Mouse (Mus musculus) spleen, adult 18-20 months (tissue): ENCODE measurements around the gene Gnptg.
A peak's percentile ranks its signal among the peaks of the same experiment; 100 is the strongest.

Experiments used
- DNase-seq, 2 experiments: peaks; one replicate each; pipeline ENCODE4 v3.0.0; 2022; ENCODE audit warnings: mixed read lengths in 2 of 2

Gnptg gene

DNA sequence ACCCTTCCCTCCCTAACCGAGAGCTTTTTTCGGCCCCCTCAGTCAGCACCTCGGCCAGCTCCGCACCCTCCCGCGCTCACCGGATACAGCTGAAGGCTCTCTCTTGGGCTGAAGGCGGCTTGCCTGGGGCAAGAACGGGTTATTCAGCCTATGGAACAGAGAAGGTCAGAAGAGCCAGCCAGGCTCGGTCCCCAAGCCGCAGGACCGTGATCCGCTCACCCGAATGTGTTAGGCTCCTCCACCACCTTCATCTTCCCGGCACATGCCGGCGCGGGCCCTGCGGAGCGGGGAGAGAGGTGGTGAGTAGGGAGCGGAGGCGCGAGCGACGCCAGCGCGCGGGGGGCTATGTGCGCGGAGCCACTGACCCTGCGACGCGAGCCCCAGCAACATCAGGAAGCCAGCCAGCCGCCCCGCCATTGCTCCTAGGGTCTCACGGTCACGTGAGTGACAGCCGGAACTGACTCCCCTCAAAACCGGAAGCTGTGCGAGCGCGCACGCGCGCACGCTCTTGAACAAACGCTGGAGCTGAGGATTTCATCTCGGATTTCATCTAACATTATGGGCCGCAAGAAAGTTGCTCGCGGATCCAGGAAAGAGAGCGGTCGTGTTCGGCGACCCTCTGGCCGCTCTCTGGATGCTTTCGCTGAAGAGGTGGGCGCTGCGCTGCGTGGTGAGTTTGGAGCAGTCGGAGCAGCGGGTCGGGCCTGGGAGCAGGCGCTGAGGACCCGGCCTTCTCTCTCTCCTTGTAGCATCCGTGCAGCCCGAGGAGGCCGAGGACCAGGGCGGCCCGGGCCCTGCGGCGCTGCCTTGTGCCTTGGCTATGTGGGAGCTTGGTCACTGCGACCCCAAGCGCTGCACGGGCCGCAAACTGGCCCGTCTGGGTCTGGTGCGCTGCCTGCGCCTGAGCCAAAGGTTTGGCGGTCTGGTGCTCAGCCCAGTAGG, at the start of gene Gnptg, which contains the start of gene Tsr3:
TSS of gene Gnptg (minus strand) at position 430 of the 942 bp plus-strand sequence.
TSS of gene Tsr3 (plus strand) at position 476 of the 942 bp plus-strand sequence.
- DNase-seq = peak; percentile 69 to 79

DNA sequence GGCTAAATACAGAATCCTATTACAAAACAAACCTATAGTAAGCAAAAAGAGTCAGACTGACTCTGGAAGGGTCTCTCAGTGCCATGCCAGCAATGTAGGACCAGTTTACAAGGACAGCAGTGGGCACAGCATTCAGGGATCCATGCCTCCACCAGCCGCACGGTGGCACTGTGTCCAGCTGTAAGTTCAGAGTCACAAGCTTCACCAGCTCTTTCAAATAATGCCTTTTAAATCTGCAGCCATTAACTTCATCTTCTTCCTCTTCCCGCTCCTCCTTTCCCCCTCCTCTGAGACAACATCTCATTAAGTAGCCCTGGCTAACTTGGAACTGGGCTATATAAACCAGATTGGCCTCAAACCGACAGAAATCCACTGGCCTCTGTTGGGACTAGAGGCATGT, 48.9 kb upstream of the Gnptg start:
- peak in 1 of 2 experiments; percentile 53 for DNase-seq

DNA sequence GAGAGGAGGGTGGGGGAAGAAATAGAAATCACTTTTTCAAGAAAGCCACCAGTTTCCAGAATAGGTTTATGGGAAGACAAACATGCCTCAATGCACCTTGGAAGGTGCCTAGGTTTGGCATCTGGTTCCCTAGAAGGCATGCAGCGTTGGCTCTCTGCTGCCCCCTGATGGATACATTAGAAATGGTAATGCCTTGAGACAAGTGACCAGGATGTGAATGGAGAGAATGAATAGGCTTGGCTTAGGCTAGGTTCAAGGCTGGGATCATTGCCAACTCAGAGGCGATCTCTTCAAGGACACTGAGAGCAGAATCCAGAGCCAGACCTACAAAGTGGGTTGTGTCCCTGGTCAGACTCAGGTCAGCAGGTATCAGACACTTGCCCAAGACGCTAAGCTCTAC, 45.1 kb upstream of the Gnptg start:
- DNase-seq = peak; percentile 21 to 66

DNA sequence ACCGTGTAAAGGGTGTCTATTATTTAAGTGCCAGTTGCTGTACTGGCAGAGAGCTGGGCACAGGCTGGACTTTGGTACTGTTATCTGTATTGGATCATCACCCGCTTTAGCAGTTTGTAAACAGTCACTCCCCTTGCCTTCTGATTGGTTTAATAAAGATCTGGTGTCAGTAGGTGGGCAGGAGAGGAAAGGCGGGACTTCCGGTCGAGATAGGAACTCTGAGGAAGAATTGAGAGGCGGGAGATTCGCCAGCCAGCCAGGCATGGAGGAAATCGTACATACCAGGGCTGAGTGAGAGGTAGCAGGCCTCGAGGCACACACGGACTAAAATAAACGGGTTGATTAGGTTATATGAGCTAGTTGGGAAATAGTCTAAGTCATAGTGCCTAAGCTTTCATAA, 42.2 kb upstream of the Gnptg start:
- peak; percentile 26 to 45 for DNase-seq

DNA sequence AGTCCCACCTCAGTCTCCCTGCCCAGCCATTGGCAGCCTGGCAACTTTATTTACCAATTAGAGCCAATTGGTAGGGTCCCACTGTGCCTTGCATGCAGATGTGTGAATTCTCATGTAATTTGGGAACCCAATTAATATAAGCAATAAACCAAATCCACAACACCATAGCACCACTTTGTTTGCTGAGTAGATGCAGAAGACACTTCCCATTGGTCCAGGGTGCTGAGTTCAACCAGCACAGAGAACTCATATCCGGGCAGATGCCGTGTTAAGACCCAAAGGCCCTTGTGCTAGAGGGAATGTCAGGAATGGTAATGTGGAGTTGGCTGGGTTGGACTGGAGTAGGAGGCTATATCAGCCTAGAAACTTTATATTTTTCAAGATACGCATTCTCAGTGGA, 35.9 kb upstream of the Gnptg start:
- DNase-seq = no peak

DNA sequence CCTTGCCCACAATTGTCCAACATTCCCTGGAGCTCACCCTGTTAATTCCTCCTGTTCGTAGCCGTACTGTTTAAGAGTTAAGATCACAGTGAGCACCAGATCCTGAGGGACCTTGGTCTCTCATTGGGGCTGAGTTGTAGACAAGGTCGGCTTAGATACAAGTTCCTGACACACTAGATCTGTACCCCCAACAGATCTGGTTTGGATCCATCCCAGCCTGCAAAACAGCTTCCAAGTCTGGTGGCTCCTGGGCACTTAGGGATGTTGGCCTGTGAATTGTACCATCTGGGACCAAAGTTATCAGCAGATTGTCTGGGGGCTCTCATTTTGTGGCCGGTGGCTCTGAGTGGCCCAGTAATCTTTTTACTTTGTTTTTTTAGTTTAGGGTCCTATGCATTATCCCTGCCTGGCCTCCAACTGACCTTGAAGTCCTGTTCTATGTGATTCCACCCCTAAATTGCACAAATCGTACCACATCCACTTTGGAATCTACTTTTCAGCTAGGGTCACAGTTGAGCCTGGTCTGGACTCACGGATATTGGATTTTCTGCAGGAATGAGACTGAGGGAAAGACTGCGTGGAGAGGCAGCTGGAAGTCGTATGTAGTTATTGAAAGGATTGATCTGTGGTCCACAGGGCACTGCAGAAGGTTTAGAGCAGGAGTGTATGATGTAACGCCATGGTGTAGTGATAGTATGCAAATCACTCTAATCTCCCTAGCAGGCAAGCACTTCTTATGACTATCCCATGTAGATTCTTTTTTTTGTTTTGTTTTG, 34.8 kb upstream of the Gnptg start, which contains the start of gene Ube2i:
TSS of gene Ube2i (minus strand) at position 52 of the 776 bp plus-strand sequence.
- DNase-seq = no peak

DNA sequence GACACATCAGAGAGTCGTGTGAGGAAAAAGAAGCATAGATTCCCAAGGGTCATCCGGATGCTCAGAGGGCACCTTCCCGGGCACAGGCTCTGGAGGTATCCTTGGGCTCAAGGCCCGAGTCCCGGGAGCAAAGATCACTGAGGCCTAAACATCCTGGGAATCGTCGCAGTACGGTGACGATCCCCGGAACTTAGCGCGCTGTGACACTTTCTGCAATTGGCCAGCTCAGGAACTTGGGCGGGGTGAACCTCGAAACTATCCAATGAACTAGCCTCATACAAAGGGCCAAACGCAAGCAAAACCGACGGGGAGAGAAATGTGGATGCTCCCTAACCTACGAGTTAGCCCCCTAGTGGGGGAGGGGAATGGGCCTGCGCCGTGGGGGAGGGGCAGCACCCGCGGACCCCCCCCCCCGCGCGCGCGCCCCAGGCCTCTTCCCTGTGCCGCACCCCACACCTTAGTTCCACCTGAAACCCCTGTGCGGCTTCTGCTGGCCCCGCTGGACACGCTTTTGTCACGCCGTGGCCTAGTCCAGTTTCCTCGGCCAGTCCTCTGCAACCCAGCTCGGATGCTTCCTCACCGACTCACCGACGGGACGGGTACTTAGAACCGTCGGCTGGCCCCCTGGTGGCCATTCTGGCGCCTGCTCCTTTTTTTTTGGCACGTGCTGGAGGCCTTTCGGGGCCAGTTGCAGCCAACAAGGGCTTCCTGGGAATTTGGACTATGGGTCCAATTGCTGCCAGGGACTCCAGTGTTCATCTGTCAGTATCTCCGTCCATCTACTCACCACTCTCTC, 34.0 kb upstream of the Gnptg start:
- DNase-seq = peak; percentile 89 to 94

DNA sequence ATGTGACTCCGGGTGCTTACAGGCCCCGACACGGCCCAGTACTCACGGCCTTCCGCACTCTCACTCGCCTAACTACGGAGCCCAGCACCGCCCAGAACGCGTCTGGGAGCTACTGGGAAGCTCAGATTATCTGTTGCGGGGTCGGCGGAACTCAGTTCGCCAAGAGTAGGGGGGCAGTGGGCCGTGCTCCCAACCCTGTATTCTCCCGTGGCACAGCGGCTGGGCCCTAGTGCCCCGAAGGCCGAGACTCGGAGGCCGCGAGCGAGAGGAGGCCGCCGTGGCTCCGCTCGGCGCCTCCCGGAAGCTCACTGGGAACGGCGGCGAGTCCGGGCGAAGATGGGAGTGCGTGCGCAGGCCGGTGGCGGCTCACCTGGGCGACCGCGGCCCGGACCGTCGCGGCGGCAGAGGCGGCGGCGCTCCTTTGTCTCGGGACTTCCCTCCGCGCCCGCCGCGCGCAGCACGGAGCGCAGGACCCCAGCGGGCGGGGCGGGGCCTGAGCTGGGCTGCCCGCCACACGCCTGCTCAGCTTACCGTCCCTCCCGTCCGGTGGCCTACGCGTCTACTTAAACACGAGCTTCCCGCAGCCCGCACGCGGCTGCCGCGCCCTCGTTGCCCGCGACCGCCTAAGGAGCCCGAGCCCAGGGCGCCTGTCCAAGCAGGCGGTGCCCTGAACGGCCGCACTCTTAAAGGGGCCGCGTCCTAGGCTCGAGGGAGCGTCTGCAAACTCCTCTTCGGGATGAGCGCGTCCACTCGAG, 33.2 kb upstream of the Gnptg start:
- DNase-seq = peak; percentile 83 to 84

DNA sequence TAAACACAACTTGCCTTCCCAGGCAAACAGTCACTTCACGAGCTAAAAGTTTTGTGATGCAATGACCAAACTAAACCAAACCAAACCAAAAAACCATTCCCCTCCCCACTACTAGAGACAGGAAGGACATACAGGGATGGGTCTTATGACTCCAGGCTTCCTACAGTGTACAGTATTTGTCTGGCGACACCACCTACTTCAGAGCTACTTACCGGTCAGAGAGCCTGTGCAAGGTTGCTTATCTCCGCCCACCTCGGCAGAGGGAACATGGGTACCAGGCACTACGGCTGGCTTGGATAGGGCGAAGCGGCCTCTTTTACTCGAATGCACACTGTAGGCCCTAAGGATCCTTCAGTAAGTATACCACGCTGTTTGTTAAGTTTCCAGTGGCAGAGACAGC, 32.4 kb upstream of the Gnptg start:
- DNase-seq = no peak

DNA sequence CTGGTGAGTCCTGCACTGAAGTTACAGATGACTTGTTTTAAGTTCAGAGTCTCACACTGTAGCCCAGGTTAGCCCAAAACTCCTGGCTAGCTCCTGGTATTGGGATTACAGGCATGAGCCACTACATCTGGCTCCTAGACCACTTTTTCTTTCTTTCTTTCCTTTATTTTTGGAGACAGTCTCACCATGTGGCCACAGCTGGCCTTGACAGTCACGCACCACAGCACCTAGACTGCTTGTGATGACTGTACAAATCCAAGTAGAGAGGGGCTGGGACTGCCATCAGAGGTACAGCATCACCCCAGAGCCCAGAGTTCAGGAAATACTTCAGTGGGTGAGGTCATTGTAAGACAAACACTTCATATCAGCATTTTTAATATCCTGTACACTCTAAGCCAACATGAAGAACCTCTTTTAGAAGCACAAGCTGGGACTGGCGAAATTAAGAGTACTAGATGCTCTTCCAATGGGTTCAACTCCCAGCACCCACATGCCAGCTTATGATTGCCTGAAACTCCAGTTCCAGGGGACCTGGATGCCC, 30.9 kb upstream of the Gnptg start:
- no peak for DNase-seq

DNA sequence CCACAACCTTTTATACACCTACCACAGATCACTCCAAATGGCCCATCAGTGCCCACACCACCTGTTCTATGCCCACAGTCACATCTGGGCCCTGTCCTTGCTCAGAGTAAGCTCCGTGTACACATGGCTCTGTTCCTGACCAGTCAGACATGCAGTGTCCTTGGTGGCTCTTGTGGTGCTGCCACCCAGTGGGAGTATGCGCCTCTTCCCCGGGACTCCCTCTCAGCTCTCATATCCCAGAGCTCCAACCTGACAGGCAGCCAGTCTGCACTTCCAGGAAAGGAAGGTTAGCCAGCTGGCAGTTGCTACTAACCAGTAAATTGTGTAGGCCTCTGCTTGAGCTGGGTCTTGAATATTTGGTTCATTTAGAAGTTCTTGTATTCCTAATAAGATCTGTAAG, 24.5 kb upstream of the Gnptg start:
- DNase-seq = no peak

DNA sequence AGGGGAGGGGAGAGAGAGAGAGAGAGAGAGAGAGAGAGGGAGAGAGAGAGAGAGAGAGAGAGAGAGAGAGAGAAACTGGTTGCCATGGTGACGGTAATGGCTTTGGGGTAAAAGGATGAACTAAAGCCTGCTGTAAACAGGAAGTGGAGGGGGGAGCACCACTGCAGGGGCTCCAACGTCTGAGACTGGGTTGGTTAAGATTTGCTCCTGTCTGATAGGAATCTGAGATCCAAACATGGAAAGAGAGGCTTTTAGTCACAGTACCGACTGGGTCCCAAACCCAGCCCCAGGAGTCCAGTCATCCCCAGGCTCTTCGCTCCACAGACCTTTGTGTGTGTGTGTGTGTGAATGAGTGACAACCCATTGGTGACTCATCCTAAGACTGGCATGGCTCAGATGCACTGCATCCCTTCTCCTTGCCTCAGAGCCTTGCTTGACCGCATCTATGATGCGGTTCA, 17.9 kb upstream of the Gnptg start:
- no peak for DNase-seq

DNA sequence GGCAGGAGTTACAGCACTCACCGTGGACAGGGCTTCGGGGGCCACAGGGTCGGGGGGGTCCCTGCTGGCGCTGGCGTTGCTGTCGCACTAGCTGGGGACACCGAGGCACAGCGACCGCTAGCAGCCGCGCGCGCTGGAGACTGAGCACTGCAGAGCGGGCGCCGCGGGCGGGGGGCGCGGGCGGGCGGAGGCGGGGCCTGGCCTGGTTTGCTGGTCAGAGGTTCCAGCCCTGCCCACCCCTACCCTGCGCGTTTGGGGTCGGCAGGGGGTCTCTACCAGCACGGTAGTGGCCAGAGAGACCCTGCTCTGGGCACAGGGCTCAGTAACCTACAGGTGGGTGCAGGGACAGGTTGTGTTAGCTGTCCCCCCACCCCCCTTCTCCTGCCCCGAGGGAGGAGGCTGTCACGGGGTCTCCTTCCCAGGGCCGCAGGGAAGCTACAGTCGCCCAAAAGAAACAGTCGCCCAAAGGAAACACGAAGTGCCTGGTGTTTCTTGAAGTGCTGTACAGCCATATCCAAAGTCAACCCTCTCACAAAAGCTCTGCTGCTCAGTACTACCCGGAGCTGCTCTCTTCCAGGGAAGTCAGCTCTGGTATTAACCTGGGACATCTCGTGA, 16.3 kb upstream of the Gnptg start, which contains the start of gene Baiap3:
TSS of gene Baiap3 (minus strand) at position 225 of the 615 bp plus-strand sequence.
- no peak for DNase-seq

DNA sequence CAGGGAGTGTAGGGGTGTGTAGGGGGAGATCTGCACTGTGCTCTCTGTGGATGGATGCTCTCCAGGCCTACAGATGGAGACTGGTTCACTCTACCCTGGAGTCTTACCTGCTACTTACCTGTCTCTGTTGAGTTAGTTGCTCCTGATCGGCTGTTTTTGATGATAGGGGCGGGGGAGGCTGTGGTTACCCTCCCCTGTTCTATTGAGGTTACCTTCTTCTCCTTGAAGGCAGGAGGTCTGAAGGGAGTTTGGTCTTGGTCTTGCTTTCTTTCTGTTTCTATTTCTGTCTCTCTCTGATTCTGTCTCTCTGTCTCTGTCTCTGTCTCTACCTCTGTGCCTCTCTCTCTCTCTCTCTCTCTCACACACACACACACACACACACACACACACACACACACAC, 15.2 kb upstream of the Gnptg start:
- no peak for DNase-seq

DNA sequence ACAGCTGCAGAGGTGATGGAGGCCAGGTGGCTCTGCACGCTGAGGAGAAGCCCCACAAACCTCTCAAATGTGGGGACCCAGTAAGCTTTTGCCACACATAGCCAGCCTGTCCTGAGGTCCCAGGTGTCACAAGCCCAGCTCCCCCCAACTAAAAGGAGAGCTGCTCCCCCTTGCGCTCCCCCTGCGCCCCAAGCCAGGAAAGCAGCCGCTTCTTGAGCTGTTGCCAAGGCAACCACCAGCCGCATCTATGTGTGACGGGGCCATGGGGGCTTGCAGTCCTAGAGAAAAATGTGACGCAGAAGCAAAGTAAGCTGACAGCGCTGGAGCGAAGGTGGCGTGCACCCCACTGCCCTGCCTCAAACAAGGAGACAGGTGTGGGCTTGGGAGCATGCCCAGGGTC, 13.8 kb upstream of the Gnptg start:
- no peak for DNase-seq

DNA sequence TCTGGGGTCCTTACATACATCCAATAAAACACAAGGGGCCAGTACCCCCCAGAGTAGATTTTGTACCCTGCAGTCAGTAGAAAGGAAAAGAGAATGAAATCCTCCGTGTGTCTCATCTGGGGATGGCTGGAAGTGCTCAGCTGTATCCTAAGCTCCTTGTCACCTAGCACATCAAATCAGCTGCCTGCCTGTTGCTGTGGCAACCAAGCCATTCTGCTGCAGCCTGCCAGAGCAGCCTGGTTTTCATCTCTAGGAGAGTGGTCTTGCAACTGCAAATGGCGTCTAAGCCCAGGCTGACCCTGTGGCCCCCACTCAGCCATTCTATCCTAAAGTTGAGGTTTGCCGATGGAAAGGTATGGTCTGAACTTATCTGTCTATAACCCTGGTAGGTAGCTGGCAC, 12.7 kb upstream of the Gnptg start:
- DNase-seq = no peak

DNA sequence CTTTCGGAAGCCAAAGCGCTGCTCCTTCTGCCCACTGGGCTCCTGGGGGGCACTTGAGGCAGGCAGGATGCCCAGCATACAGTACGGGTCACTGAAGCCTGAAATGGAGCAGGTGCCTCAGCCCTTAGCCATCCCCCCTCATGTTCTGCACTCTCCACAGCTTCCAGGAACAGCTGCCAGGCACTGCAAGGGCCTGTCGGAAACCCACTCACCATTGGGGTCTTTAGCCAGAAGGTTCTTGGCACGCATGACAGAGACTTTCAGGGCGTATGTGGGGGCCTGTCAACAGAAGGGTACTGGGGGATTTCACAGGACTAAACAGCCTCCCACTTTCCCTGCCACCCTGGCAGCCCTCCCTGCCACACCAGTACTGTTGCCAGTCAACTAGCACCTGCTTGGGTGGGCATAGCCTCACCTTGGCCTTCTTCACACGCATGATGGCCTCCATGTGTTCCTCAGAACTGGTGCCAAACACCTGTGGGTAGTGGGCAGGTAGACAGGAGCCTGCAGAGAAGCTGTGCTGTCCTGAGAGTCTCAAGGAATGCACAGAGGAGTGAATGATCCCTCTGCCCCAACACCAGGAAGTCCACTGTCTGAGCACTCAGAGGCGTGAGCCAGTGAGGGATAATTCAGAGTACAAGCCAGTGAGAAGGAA, 10.4 kb upstream of the Gnptg start:
- no peak for DNase-seq

DNA sequence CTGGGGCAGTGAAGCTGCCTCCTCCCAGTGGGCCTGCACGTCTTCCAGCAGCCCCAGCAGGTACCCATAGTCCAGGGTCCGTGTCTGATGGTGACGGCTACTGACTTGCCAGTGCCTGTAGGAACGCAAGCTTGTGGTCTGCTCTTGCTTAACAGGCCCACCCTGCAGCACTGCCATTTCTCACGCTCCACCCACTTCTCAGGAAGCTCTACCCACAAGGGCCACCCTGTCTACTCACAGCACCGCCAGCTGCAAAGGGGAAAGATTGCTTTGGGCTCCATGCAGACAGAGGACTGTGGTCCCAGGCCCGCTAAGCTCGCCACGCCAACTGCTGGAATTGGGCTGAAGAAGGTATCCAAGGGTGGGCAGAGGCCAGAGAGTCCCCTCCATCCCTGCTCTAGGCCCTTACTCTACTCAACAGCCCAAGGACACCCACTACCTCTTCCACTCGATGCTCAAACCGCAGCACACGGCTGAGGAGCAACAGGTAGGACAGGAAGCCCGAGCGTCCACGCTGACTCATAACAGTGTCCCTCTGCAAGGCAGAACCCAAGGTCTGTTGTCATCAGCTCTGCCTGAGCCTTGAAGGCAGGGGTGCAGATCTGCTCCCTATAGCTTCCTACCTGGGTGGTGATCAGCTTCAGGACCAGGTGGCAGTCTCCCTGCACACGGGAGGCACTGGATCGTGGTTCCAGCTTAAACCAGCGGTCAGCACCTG, 8.3 kb upstream of the Gnptg start:
- no peak for DNase-seq

DNA sequence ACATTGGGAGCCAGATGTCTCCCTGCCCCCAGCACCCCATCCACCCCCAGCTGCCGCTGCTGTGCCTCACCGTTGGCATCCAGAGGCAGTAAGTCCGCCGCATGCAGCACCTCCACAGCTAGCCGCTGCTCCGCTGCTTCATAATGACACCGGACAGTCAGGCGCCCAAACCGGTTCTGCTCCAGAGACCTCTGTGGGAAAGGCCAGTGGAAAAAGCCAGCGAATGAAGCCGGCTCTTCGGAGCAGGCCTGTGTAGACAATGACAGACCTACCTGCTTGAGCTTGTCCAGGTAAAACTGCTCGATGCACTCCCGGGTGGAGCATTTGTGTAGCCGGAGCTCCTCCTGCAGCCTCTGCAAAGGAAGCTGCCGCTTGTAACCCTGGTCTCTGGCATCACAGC, 4.3 kb upstream of the Gnptg start:
- DNase-seq = no peak
